ENCODE assay signal across 34 mouse cellular contexts in genomic region chr6:54537053-54537452, GRCm38 (mm10).
"Had no signal": no experiment of that assay in that cellular context is flagged by ENCODE, and none has a peak within 500 bp of the region (broad histone marks: within the 10 kb centered on the region; RNA-seq: fewer than 3 reads in every experiment).

No protein-coding gene starts in this region.

- H3K27me3 ChIP-seq: heart, embryonic 12.5 days; heart, embryonic 13.5 days; heart, embryonic 15.5 days; hindbrain, embryonic 12.5 days; hindbrain, embryonic 13.5 days; hindbrain, embryonic 15.5 days; intestine, embryonic 15.5 days; kidney, embryonic 15.5 days had no signal

- H3K4me3 ChIP-seq: heart, embryonic 12.5 days; heart, embryonic 13.5 days; heart, embryonic 15.5 days; hindbrain, embryonic 10.5 days; hindbrain, embryonic 12.5 days; hindbrain, embryonic 13.5 days; hindbrain, embryonic 15.5 days; intestine, embryonic 15.5 days; kidney, embryonic 15.5 days; layer of hippocampus, adult 2 months; left cerebral cortex, adult 2 months had no signal

- H3K27ac ChIP-seq: heart, embryonic 13.5 days; heart, embryonic 15.5 days; hindbrain, embryonic 10.5 days; hindbrain, embryonic 12.5 days; hindbrain, embryonic 13.5 days; hindbrain, embryonic 14.5 days; hindbrain, embryonic 15.5 days; hindbrain, postnatal 0 days; intestine, embryonic 15.5 days; kidney, embryonic 15.5 days; kidney, postnatal 0 days; layer of hippocampus, adult 2 months; left cerebral cortex, adult 2 months had no signal

- DNase-seq: heart, postnatal 10 days; heart, postnatal 14 days; heart, postnatal 36 days; heart, postnatal 4 days; kidney, adult 11 months; kidney, adult 18-20 months; kidney, adult 2 months; kidney, adult 8-10 months; kidney, adult 9 months; kidney, postnatal 10 days; kidney, postnatal 14 days; kidney, postnatal 25 days; kidney, postnatal 36 days; kidney, postnatal 4 days; layer of hippocampus, adult 9-11 months; layer of hippocampus, postnatal 36 days had no signal

- H3K4me2 ChIP-seq: heart, embryonic 12.5 days; heart, embryonic 13.5 days; heart, embryonic 15.5 days; hindbrain, embryonic 12.5 days; hindbrain, embryonic 13.5 days; hindbrain, embryonic 14.5 days; hindbrain, embryonic 15.5 days; intestine, embryonic 15.5 days; kidney, embryonic 15.5 days had no signal

- ATAC-seq: hindbrain, embryonic 16.5 days; hindbrain, postnatal 0 days; inflammation-experienced regulatory T-cells, adult 6 months; intestine, embryonic 15.5 days; intestine, embryonic 16.5 days; intestine, postnatal 0 days had no signal

- H3K9me3 ChIP-seq: heart, embryonic 12.5 days; heart, embryonic 13.5 days; heart, embryonic 15.5 days; hindbrain, embryonic 10.5 days; hindbrain, embryonic 12.5 days; hindbrain, embryonic 13.5 days; hindbrain, embryonic 15.5 days; intestine, embryonic 15.5 days; kidney, embryonic 15.5 days had no signal

- H3K9ac ChIP-seq: heart, embryonic 12.5 days; heart, embryonic 13.5 days; heart, embryonic 15.5 days; hindbrain, embryonic 12.5 days; hindbrain, embryonic 13.5 days; hindbrain, embryonic 14.5 days; hindbrain, embryonic 15.5 days; intestine, embryonic 15.5 days; kidney, embryonic 15.5 days had no signal

- H3K4me1 ChIP-seq: intestine, embryonic 15.5 days had no signal

- H3K36me3 ChIP-seq: heart, embryonic 12.5 days; heart, embryonic 13.5 days; heart, embryonic 15.5 days; hindbrain, embryonic 15.5 days; intestine, embryonic 15.5 days; kidney, embryonic 15.5 days had no signal
